Mouse (Mus musculus) liver, postnatal 0 days (tissue): ENCODE results near the gene Plxna2.

ENCODE experiments used
- CTCF ChIP-seq: sonication (generic); IDR thresholded peaks from 2 replicates; pipeline ENCODE4 v1.5.1; 2016; ENCODE audit warnings: antibody characterized with exemption, low read depth
- EP300 ChIP-seq: IDR thresholded peaks from 2 replicates; pipeline ENCODE4 v1.6.1; 2016; ENCODE audit warnings: antibody characterized with exemption, low read depth, mild to moderate bottlenecking

DNA sequence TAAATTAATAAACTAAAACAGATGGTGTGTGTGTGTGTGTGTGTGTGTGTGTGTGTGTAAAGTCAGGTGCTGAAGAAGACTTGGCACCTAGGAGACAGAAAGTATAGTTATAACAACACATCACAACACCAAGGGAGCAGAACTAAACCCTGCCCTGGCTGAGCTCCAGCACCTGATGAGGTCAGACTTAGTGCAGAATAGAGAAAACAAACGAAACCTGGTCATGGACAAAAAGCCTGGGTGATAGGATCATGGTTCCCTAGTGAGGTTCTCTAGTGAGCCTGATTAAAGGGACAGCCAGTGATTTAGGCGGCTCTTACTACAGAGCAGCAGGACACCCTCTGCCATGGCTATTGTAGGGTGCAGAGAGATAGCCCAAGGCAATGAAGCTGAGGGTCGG lies 218.2 kb downstream of the Plxna2 start:
- TF ChIP-seq CTCF (no peak), EP300 (no peak)
